Mouse (Mus musculus): ENCODE measurements around the gene Samd8. TPM values are rescaled to one million over a fixed set of nuclear protein-coding genes. Genes with fewer than 3 reads are reported as not detected.
A peak's percentile ranks its signal among the peaks of the same experiment; 100 is the strongest.

The Samd8 gene
- polyA plus RNA-seq, 1 experiment from 2014 or later = 10.6 TPM

- Histone ChIP-seq H3K36me3 (ENCODE audit: control insufficient read depth, insufficient read depth, low read length) (no peaks in the 10 kb centered on the region), H3K4me1 (replicated peaks; ENCODE audit: control insufficient read depth, insufficient read depth, low read length) (peaks cover 17% of the 10 kb centered on the region), H3K9ac (ENCODE audit: low read length) (no peak overlapping the region), H3K4me2 (ENCODE audit: low read length) (no peak overlapping the region), H3K4me3 (ENCODE audit: low read depth, low read length) (no peak overlapping the region), H3K27me3 (replicated peaks; ENCODE audit: control insufficient read depth, insufficient read depth, low read length) (no peaks in the 10 kb centered on the region), H3K27ac (ENCODE audit: low read depth) (peak overlapping the region; percentile 80), H3K9me3 (ENCODE audit: control insufficient read depth, low read length) (no peaks in the 10 kb centered on the region)
- ATAC-seq (replicated peaks; ENCODE audit: low FRiP score, low TSS enrichment, low read depth) (no peak), DNase-seq (ENCODE audit: low spot score) (no peak)
- 77% methylated on average over 7 of the region's 7 CpGs for WGBS
Measured at GRCm38 (mm10) chr14:21822307-21822706, 72.0 kb downstream of the Samd8 start.

- 46% methylated on average over 7 of the region's 7 CpGs for WGBS
Measured at GRCm38 (mm10) chr14:21822795-21823374, 72.6 kb downstream of the Samd8 start.

GRCm38 (mm10) chr14:21823897-21824296, 73.6 kb downstream of the Samd8 start:
- H3K27ac ChIP-seq (ENCODE audit: low read depth) = no peak overlapping the region
- peaks cover 17% of the 10 kb centered on the region for H3K4me1 ChIP-seq (replicated peaks; ENCODE audit: control insufficient read depth, insufficient read depth, low read length)
- no peak for DNase-seq (ENCODE audit: low spot score)
- H3K4me2 ChIP-seq (ENCODE audit: low read length) = no peak overlapping the region
- 56% methylated on average over 7 of the region's 7 CpGs for WGBS
- no peaks in the 10 kb centered on the region for H3K9me3 ChIP-seq (ENCODE audit: control insufficient read depth, low read length)
- no peak overlapping the region for H3K4me3 ChIP-seq (ENCODE audit: low read depth, low read length)
- H3K9ac ChIP-seq (ENCODE audit: low read length) = no peak overlapping the region
- no peak for ATAC-seq (replicated peaks; ENCODE audit: low FRiP score, low TSS enrichment, low read depth)
- no peaks in the 10 kb centered on the region for H3K36me3 ChIP-seq (ENCODE audit: control insufficient read depth, insufficient read depth, low read length)
- no peaks in the 10 kb centered on the region for H3K27me3 ChIP-seq (replicated peaks; ENCODE audit: control insufficient read depth, insufficient read depth, low read length)

More at GRCm38 (mm10) chr14:21822795-21823374, 72.6 kb downstream of the Samd8 start:
- Histone ChIP-seq H3K36me3 (ENCODE audit: control insufficient read depth, insufficient read depth, low read length) (no peaks in the 10 kb centered on the region), H3K9ac (ENCODE audit: low read length) (no peak overlapping the region), H3K27ac (ENCODE audit: low read depth) (peak overlapping the region; percentile 80), H3K4me2 (ENCODE audit: low read length) (no peak overlapping the region), H3K4me3 (ENCODE audit: low read depth, low read length) (no peak overlapping the region), H3K4me1 (replicated peaks; ENCODE audit: control insufficient read depth, insufficient read depth, low read length) (peaks cover 17% of the 10 kb centered on the region), H3K9me3 (ENCODE audit: control insufficient read depth, low read length) (no peaks in the 10 kb centered on the region), H3K27me3 (replicated peaks; ENCODE audit: control insufficient read depth, insufficient read depth, low read length) (no peaks in the 10 kb centered on the region)
- no peak for ATAC-seq (replicated peaks; ENCODE audit: low FRiP score, low TSS enrichment, low read depth)
- DNase-seq (ENCODE audit: low spot score) = peak; percentile 56

- no peak for ATAC-seq (replicated peaks; ENCODE audit: low FRiP score, low TSS enrichment, low read depth)
- H3K27me3 ChIP-seq (replicated peaks; ENCODE audit: control insufficient read depth, insufficient read depth, low read length) = no peaks in the 10 kb centered on the region
- H3K27ac ChIP-seq (ENCODE audit: low read depth) = 0 out of 2 replicates have a peak within 1 kb of the TSS, but pooled peaks have one; percentile 24
- WGBS = 89% methylated on average over 2 of the region's 2 CpGs
- no peak within 1 kb of the TSS for H3K4me2 ChIP-seq (ENCODE audit: low read length)
- H3K4me3 ChIP-seq (ENCODE audit: low read depth, low read length) = no peak within 1 kb of the TSS
- H3K36me3 ChIP-seq (ENCODE audit: control insufficient read depth, insufficient read depth, low read length) = no peaks in the 10 kb centered on the region
- no peak for DNase-seq (ENCODE audit: low spot score)
- H3K4me1 ChIP-seq (replicated peaks; ENCODE audit: control insufficient read depth, insufficient read depth, low read length) = peaks cover 17% of the 10 kb centered on the region
- H3K9me3 ChIP-seq (ENCODE audit: control insufficient read depth, low read length) = no peaks in the 10 kb centered on the region
- H3K9ac ChIP-seq (ENCODE audit: low read length) = no peak within 1 kb of the TSS
Measured at GRCm38 (mm10) chr14:21824938-21825337, 74.6 kb downstream of the Samd8 start, which contains the start of gene Vdac2. Gene Vdac2, plus strand, starts transcription at chr14:21825238.

GRCm38 (mm10) chr14:21825786-21826491, 75.6 kb downstream of the Samd8 start:
- Histone ChIP-seq H3K4me3 (ENCODE audit: low read depth, low read length) (no peak overlapping the region), H3K36me3 (ENCODE audit: control insufficient read depth, insufficient read depth, low read length) (no peaks in the 10 kb centered on the region), H3K9me3 (ENCODE audit: control insufficient read depth, low read length) (no peaks in the 10 kb centered on the region), H3K4me1 (replicated peaks; ENCODE audit: control insufficient read depth, insufficient read depth, low read length) (peaks cover 22% of the 10 kb centered on the region), H3K4me2 (ENCODE audit: low read length) (no peak overlapping the region), H3K9ac (ENCODE audit: low read length) (no peak overlapping the region), H3K27me3 (replicated peaks; ENCODE audit: control insufficient read depth, insufficient read depth, low read length) (no peaks in the 10 kb centered on the region), H3K27ac (ENCODE audit: low read depth) (peak overlapping the region; percentile 44; the same call in 1 of the 2 replicates)
- WGBS = 73% methylated on average over 9 of the region's 9 CpGs
- DNase-seq (ENCODE audit: low spot score) = no peak
- ATAC-seq (replicated peaks; ENCODE audit: low FRiP score, low TSS enrichment, low read depth) = peak; percentile 25; the same call in 1 of the 2 replicates

- under 1% methylated on average over 67 of the region's 73 CpGs for WGBS
- peak overlapping the region; percentile 89 for H3K9ac ChIP-seq (ENCODE audit: low read length)
- peak; percentile 98 for ATAC-seq (replicated peaks; ENCODE audit: low FRiP score, low TSS enrichment, low read depth)
- DNase-seq (ENCODE audit: low spot score) = peak; percentile 99
- H3K27ac ChIP-seq (ENCODE audit: low read depth) = peak overlapping the region; percentile 97
- H3K36me3 ChIP-seq (ENCODE audit: control insufficient read depth, insufficient read depth, low read length) = peaks cover 27% of the 10 kb centered on the region
- peaks cover 24% of the 10 kb centered on the region for H3K4me1 ChIP-seq (replicated peaks; ENCODE audit: control insufficient read depth, insufficient read depth, low read length)
- H3K27me3 ChIP-seq (replicated peaks; ENCODE audit: control insufficient read depth, insufficient read depth, low read length) = no peaks in the 10 kb centered on the region
- peak overlapping the region; percentile 62 for H3K4me3 ChIP-seq (ENCODE audit: low read depth, low read length)
- H3K9me3 ChIP-seq (ENCODE audit: control insufficient read depth, low read length) = no peaks in the 10 kb centered on the region
- peak overlapping the region; percentile 87 for H3K4me2 ChIP-seq (ENCODE audit: low read length)
Measured at GRCm38 (mm10) chr14:21830876-21831767, 80.8 kb downstream of the Samd8 start.

- Histone ChIP-seq H3K27ac (ENCODE audit: low read depth) (peak overlapping the region; percentile 97), H3K9me3 (ENCODE audit: control insufficient read depth, low read length) (no peaks in the 10 kb centered on the region), H3K9ac (ENCODE audit: low read length) (peak overlapping the region; percentile 89), H3K36me3 (ENCODE audit: control insufficient read depth, insufficient read depth, low read length) (peaks cover 35% of the 10 kb centered on the region), H3K27me3 (replicated peaks; ENCODE audit: control insufficient read depth, insufficient read depth, low read length) (no peaks in the 10 kb centered on the region), H3K4me1 (replicated peaks; ENCODE audit: control insufficient read depth, insufficient read depth, low read length) (peaks cover 22% of the 10 kb centered on the region), H3K4me3 (ENCODE audit: low read depth, low read length) (peak overlapping the region; percentile 62), H3K4me2 (ENCODE audit: low read length) (peak overlapping the region; percentile 87)
- WGBS = under 1% methylated on average over 28 of the region's 28 CpGs
- no peak for DNase-seq (ENCODE audit: low spot score)
- ATAC-seq (replicated peaks; ENCODE audit: low FRiP score, low TSS enrichment, low read depth) = no peak; the same call in 1 of the 2 replicates
Measured at GRCm38 (mm10) chr14:21831830-21832403, 81.6 kb downstream of the Samd8 start.

All from intestine, embryonic 14.5 days (tissue).